Mouse (Mus musculus) mouse trophoblast stem cell (cell line): ENCODE data around the gene Dusp19.

Experiments used
- in situ Hi-C, 2 experiments: fragments of 300-500 bp; cut with MseI, MboI; formaldehyde crosslinking; loops; 2 replicates in 1 of 2; 3 replicates in 1 of 2; pipeline ENCODE4 v1.15.1; 2025

Gene Dusp19

GRCm38 (mm10) chr2:80616854-80617737 is at the start of gene Dusp19, which contains the start of gene Nup35:
TSS of gene Dusp19 (plus strand) at chr2:80617045.
TSS of gene Nup35 (plus strand) at chr2:80617236.
- in situ Hi-C loops, result no loop called here

- in situ Hi-C loops, result no loop called here
Measured at GRCm38 (mm10) chr2:80567411-80567810, 49.4 kb upstream of the Dusp19 start.

GRCm38 (mm10) chr2:80570656-80571055 is 46.2 kb upstream of the Dusp19 start:
- in situ Hi-C loops, result no loop called here

- in situ Hi-C loops, result no loop called here
Measured at GRCm38 (mm10) chr2:80577286-80577685, 39.6 kb upstream of the Dusp19 start.

DNA sequence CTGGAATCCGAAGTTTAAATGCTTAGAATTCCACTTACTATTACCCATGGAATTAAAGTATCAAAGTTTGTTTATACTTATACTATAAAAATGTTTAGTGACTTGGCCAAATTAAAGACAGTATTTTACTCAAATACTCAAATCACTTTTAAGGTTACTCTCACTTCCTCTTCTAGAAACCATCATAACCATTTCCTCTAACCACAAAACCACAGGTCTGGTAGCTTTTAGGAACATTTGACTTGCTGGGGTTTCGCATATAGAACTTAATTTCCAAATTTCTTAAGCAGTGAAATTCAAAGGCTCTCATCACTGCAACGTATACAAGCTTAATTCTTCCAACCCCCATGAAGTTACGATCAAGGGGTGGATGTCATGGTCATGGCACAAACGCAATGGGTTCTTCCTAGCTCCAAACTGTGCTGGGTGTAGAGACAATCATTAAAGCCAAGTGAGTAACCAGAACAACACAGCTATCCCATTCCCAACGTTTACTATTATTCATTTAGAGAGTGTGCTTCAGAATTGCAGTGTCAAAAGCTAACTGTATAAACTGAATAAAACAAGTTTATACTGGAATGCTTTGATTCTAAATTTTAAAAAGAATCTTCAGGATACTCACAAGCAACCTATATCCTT is 37.5 kb upstream of the Dusp19 start:
- in situ Hi-C loops, result no loop called here

GRCm38 (mm10) chr2:80580311-80580961 is 36.4 kb upstream of the Dusp19 start:
- in situ Hi-C loops, result no loop called here

DNA sequence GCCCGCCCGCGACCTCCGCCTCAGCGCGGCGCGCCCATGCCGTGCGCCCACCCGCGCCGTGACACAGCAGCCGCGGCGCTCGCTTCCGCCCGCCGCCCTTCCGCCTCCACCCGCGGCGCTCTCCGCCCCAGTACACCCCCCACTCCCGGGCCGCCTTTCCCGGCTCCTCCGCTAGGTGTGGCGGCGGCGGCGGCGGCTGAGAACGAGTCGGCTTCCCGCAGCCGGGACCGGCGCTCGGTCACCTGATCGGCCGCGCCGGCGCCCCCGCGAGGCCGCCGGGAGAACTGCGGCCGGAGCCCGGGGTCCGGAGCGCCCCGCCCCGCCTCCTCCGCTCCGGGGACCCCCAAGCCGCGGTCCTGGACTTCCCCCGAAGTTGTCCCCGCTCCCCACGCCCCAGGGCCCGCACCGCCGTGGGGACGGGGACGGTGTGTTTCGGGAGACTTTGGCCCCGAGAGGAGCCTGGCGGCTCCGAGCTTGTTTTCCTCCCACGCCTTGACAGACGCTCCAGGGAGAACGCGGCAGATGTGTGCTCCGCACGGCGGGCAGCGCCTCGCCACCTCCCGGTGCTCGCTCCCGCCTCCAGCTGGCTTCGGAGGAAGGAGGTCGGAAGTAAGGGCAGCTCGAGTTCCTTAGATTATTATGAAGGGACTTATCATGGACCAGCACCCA is 35.7 kb upstream of the Dusp19 start, which contains the start of gene Nckap1:
TSS of gene Nckap1 (minus strand) at position 338 of the 669 bp plus-strand sequence.
- in situ Hi-C loops, result no loop called here

DNA sequence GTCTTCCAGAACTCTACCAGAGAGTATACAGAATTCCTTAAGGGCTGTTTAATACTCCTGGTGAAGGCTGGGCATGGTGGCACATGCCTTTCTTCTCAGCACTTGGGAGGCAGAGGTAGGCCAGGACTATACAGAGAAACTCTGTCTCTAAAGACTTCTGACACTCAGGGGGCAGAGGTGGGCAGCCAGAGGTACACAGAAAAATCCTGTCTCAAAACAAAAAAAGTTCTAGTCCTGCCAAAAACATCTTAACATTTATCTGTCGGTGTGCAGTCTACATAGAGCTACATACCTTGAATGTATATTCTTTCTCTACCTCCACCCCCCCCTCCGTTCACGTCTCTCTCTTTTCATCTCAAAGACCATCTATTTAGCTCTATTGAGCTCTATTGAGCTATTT is 34.5 kb upstream of the Dusp19 start:
- in situ Hi-C loops, result no loop called here

DNA sequence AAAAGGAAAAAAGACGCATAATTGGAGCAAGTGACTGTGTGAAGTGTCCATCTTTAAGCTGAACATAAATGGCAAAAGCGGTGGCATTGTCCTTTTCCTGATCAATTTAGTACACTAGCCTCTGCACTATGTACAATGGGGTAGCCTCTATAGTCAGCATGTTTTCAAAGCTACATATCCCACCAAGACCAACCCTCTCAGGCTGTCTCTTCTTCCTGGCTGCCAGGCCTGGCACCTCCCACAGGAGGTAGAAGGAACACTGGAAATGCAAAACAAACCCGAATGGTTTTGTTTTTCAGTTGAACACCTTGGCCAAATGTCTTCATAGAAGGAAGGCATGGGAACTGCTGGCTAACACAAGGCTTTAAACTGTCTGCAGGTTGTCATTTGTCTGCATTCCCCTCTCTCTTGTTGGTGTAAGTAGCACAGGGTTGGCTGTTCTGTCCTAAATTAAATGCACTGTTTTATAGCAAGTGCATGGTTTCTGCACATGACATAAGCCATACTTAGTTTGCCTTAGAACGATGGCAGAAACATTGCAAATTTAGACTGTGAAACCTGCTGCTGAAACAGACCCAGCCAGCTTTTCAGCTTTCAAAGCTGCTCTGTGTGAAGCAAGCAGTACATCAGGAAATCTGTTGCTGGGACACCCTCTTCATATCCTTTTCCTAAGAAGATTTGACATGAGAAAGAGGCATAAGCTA is 22.5 kb upstream of the Dusp19 start:
- in situ Hi-C loops, result no loop called here

GRCm38 (mm10) chr2:80596960-80597359 is 19.9 kb upstream of the Dusp19 start:
- in situ Hi-C loops, result no loop called here

- in situ Hi-C loops, result no loop called here
Measured at GRCm38 (mm10) chr2:80599850-80600249, 17.0 kb upstream of the Dusp19 start.

GRCm38 (mm10) chr2:80600611-80601010 is 16.2 kb upstream of the Dusp19 start:
- in situ Hi-C loops, result no loop called here

GRCm38 (mm10) chr2:80602756-80603155 is 14.1 kb upstream of the Dusp19 start:
- in situ Hi-C loops, result no loop called here

- in situ Hi-C loops, result no loop called here
Measured at GRCm38 (mm10) chr2:80603771-80604426, 12.9 kb upstream of the Dusp19 start.

- in situ Hi-C loops, result no loop called here
Measured at GRCm38 (mm10) chr2:80612286-80612685, 4.6 kb upstream of the Dusp19 start.

GRCm38 (mm10) chr2:80612796-80613195 is 4.0 kb upstream of the Dusp19 start:
- in situ Hi-C loops, result no loop called here

DNA sequence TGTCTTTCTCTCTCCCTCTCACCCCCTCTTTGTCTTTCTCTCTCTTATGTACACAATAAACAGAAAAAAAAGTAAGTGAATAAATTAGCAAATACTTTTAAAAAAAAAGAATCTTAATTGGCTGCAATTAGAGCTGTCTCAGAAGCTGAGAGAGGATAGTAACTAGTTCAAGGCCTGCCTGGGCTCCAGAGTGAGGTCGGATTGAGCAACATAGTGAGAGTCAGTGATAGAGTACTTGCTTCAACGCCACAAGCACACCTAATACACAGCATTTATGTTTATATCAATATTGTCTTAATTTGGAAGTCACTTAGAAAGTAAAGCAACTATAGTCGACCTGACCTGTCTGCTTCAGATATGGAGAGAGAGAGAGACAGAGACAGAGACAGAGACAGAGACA is 2.1 kb downstream of the Dusp19 start:
- in situ Hi-C loops, result no loop called here

DNA sequence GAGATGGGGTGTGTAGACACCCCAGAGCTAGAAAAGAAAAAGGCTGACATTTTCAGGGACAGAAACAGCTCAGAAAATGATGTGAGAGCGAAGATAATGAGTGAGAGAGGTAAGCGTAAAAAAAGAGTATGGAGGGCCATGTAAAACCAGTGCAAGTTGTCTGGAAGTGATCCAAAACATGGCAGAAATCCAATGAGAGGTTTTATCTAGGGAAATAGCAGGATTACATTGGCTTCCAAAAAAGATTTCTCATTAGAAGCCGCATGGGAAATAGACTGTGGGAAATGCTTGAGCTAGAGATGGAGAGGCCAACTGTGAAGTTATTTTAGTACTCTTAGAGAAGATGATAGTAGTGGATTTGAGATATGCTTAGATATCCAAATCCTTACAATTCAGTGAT is 5.1 kb downstream of the Dusp19 start:
- in situ Hi-C loops, result no loop called here

DNA sequence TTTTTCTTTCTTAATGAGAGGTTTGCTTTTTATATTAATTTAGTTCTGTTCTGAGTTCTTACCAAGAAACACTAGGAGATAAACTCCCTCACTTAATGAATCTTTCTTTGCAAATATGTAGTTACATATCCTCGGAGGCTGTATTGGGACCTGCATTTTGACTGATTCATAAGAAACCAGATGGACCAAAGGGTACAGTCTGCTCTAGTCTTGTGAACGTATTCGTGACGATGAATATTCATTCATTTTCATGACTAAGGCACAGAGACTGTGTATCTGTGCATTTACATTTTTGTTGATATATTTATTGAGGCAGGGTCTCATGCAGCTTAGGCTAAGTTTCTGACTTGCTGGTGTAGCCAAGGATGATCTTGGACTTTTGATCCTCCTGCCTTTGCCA is 7.7 kb downstream of the Dusp19 start:
- in situ Hi-C loops, result no loop called here

GRCm38 (mm10) chr2:80632336-80633026 is 15.6 kb downstream of the Dusp19 start:
- in situ Hi-C loops, result no loop called here
